Mouse (Mus musculus) liver, embryonic 13.5 days (tissue): Measurements from ENCODE around the gene Cnnm1. TPM values are rescaled to one million over a fixed set of nuclear protein-coding genes. Genes with fewer than 3 reads are reported as not detected.

Experiments
- ATAC-seq: fragments of 200-750 bp; cut with Nextera tagmentation; 2 replicates; pipeline ENCODE4 v1.8.0; 2017; ENCODE audit warnings: low read depth, mild to moderate bottlenecking, moderate number of reproducible peaks, moderate library complexity
- DNase-seq: peaks from one replicate; pipeline ENCODE4 v3.0.0; 2022
- H3K27ac ChIP-seq: fragments of 300-500 bp; sonication (generic); 2 replicates; pipeline ENCODE4 v1.5.1; 2015; ENCODE audit warnings: moderate library complexity, mild to moderate bottlenecking, inconsistent platforms
- H3K27me3 ChIP-seq: fragments of 300-500 bp; sonication (generic); 2 replicates; pipeline ENCODE4 v1.6.1; 2015; ENCODE audit warnings: mild to moderate bottlenecking, inconsistent platforms
- H3K36me3 ChIP-seq: fragments of 300-500 bp; sonication (generic); 2 replicates; pipeline ENCODE4 v1.6.1; 2015; ENCODE audit warnings: mild to moderate bottlenecking, inconsistent platforms
- H3K4me1 ChIP-seq: fragments of 300-500 bp; sonication (generic); replicated peaks from 2 replicates; pipeline ENCODE4 v1.6.1; 2015; ENCODE audit warnings: inconsistent platforms
- H3K4me2 ChIP-seq: fragments of 300-500 bp; sonication (generic); 2 replicates; pipeline ENCODE4 v1.6.1; 2015; ENCODE audit warnings: inconsistent platforms, mild to moderate bottlenecking, moderate library complexity
- H3K4me3 ChIP-seq: fragments of 300-500 bp; sonication (generic); replicated peaks from 2 replicates; pipeline ENCODE4 v1.5.1; 2015; ENCODE audit warnings: mild to moderate bottlenecking, inconsistent platforms
- H3K9ac ChIP-seq: fragments of 300-500 bp; sonication (generic); 2 replicates; pipeline ENCODE4 v1.6.1; 2015; ENCODE audit warnings: mild to moderate bottlenecking, inconsistent platforms
- H3K9me3 ChIP-seq: fragments of 300-500 bp; sonication (generic); replicated peaks from 2 replicates; pipeline ENCODE4 v1.6.1; 2016; ENCODE audit warnings: inconsistent platforms
- WGBS: fragments of 180-500 bp; shearing (Covaris S2); methylation state at CpG from one replicate; pipeline ENCODE4 v1.1.7; 2015; ENCODE audit not compliant: insufficient replicate concordance; 5-methylcytosine and 5-hydroxymethylcytosine counted together
- polyA plus RNA-seq: library from polyadenylated mRNA; unstranded; fragments of >200 nt; fragmentation: Nextera tagmentation; extraction: Ambion mirVana; gene quantifications from 2 replicates; pipeline ENCODE4 v1.2.1, GENCODE M21; 2015

The Cnnm1 gene
- polyA plus RNA-seq, 1 experiment from 2014 or later: 0.37 TPM

- H3K4me2 ChIP-seq: no peak overlapping the region
- H3K4me1 ChIP-seq: peaks cover 19% of the 10 kb centered on the region
- no peak overlapping the region for H3K9ac ChIP-seq
- peaks cover 62% of the 10 kb centered on the region for H3K36me3 ChIP-seq
- no peak overlapping the region for H3K4me3 ChIP-seq
- H3K27ac ChIP-seq: no peak overlapping the region
- 73% methylated on average over 22 of the region's 22 CpGs for WGBS
- DNase-seq (no peak), ATAC-seq (no peak)
- no peaks in the 10 kb centered on the region for H3K27me3 ChIP-seq
- H3K9me3 ChIP-seq: no peaks in the 10 kb centered on the region
Measured at GRCm38 (mm10) chr19:43511621-43512620, 71.7 kb downstream of the Cnnm1 start.

GRCm38 (mm10) chr19:43513874-43514273, 73.6 kb downstream of the Cnnm1 start:
- Histone ChIP-seq H3K9ac (no peak overlapping the region), H3K36me3 (peaks cover 50% of the 10 kb centered on the region), H3K27me3 (no peaks in the 10 kb centered on the region), H3K27ac (0 out of 2 replicates have a peak overlapping the region, but pooled peaks have one; percentile 47), H3K9me3 (no peaks in the 10 kb centered on the region), H3K4me1 (peaks cover 23% of the 10 kb centered on the region), H3K4me3 (no peak overlapping the region), H3K4me2 (no peak overlapping the region)
- WGBS: 80% methylated on average over 8 of the region's 8 CpGs
- ATAC-seq (peak; percentile 66), DNase-seq (no peak)

GRCm38 (mm10) chr19:43515668-43516396, 75.6 kb downstream of the Cnnm1 start:
- Histone ChIP-seq H3K27ac (peak overlapping the region; percentile 43; the same call in 1 of the 2 replicates), H3K9ac (no peak overlapping the region), H3K4me1 (peaks cover 34% of the 10 kb centered on the region), H3K4me2 (no peak overlapping the region), H3K36me3 (peaks cover 37% of the 10 kb centered on the region), H3K27me3 (no peaks in the 10 kb centered on the region), H3K9me3 (no peaks in the 10 kb centered on the region), H3K4me3 (no peak overlapping the region)
- DNase-seq (no peak), ATAC-seq (no peak)
- WGBS: 77% methylated on average over 23 of the region's 23 CpGs

GRCm38 (mm10) chr19:43516397-43517035, 76.3 kb downstream of the Cnnm1 start:
- no peaks in the 10 kb centered on the region for H3K9me3 ChIP-seq
- no peak overlapping the region for H3K9ac ChIP-seq
- H3K4me2 ChIP-seq: no peak overlapping the region
- no peaks in the 10 kb centered on the region for H3K27me3 ChIP-seq
- peaks cover 41% of the 10 kb centered on the region for H3K4me1 ChIP-seq
- DNase-seq: no peak
- no peak overlapping the region for H3K4me3 ChIP-seq
- peaks cover 30% of the 10 kb centered on the region for H3K36me3 ChIP-seq
- no peak for ATAC-seq
- WGBS: 73% methylated on average over 14 of the region's 14 CpGs
- peak overlapping the region; percentile 43; the same call in 1 of the 2 replicates for H3K27ac ChIP-seq

GRCm38 (mm10) chr19:43517320-43517719, 77.1 kb downstream of the Cnnm1 start:
- no peak overlapping the region for H3K4me2 ChIP-seq
- H3K9me3 ChIP-seq: no peaks in the 10 kb centered on the region
- no peak overlapping the region for H3K27ac ChIP-seq
- 83% methylated on average over 6 of the region's 6 CpGs for WGBS
- H3K9ac ChIP-seq: no peak overlapping the region
- H3K36me3 ChIP-seq: peaks cover 24% of the 10 kb centered on the region
- H3K27me3 ChIP-seq: no peaks in the 10 kb centered on the region
- ATAC-seq (no peak), DNase-seq (no peak)
- no peak overlapping the region for H3K4me3 ChIP-seq
- peaks cover 49% of the 10 kb centered on the region for H3K4me1 ChIP-seq

- no peak overlapping the region for H3K4me2 ChIP-seq
- DNase-seq: no peak
- H3K36me3 ChIP-seq: peaks cover 22% of the 10 kb centered on the region
- H3K4me1 ChIP-seq: peaks cover 54% of the 10 kb centered on the region
- H3K27ac ChIP-seq: no peak overlapping the region
- ATAC-seq: no peak
- no peaks in the 10 kb centered on the region for H3K9me3 ChIP-seq
- 78% methylated on average over 7 of the region's 7 CpGs for WGBS
- H3K27me3 ChIP-seq: no peaks in the 10 kb centered on the region
- no peak overlapping the region for H3K9ac ChIP-seq
- H3K4me3 ChIP-seq: no peak overlapping the region
Measured at GRCm38 (mm10) chr19:43517808-43518207, 77.6 kb downstream of the Cnnm1 start.

- Histone ChIP-seq H3K4me2 (no peak overlapping the region), H3K4me1 (peaks cover 59% of the 10 kb centered on the region), H3K9me3 (no peaks in the 10 kb centered on the region), H3K9ac (no peak overlapping the region), H3K36me3 (peaks cover 22% of the 10 kb centered on the region), H3K27ac (no peak overlapping the region), H3K27me3 (no peaks in the 10 kb centered on the region), H3K4me3 (no peak overlapping the region)
- 79% methylated on average over 7 of the region's 7 CpGs for WGBS
- DNase-seq: no peak
- ATAC-seq: no peak
Measured at GRCm38 (mm10) chr19:43518261-43518660, 78.0 kb downstream of the Cnnm1 start.

GRCm38 (mm10) chr19:43519226-43519625, 79.0 kb downstream of the Cnnm1 start:
- DNase-seq: no peak
- H3K27ac ChIP-seq: no peak overlapping the region
- WGBS: 82% methylated on average over 10 of the region's 10 CpGs
- H3K4me1 ChIP-seq: peaks cover 66% of the 10 kb centered on the region
- H3K36me3 ChIP-seq: peaks cover 17% of the 10 kb centered on the region
- H3K4me2 ChIP-seq: no peak overlapping the region
- H3K9ac ChIP-seq: no peak overlapping the region
- no peaks in the 10 kb centered on the region for H3K27me3 ChIP-seq
- H3K9me3 ChIP-seq: no peaks in the 10 kb centered on the region
- H3K4me3 ChIP-seq: no peak overlapping the region
- no peak for ATAC-seq

GRCm38 (mm10) chr19:43520402-43520801, 80.2 kb downstream of the Cnnm1 start:
- Histone ChIP-seq H3K9me3 (no peaks in the 10 kb centered on the region), H3K4me2 (peak overlapping the region; percentile 42), H3K27me3 (no peaks in the 10 kb centered on the region), H3K36me3 (peaks cover 6% of the 10 kb centered on the region), H3K9ac (peak overlapping the region; percentile 50; the same call in 1 of the 2 replicates), H3K27ac (peak overlapping the region; percentile 23; the same call in 1 of the 2 replicates), H3K4me1 (peaks cover 69% of the 10 kb centered on the region), H3K4me3 (peak overlapping the region; percentile 16; the same call in 1 of the 2 replicates)
- ATAC-seq: no peak
- DNase-seq: no peak
- WGBS: 16% methylated on average over 9 of the region's 10 CpGs

GRCm38 (mm10) chr19:43521362-43521761, 81.1 kb downstream of the Cnnm1 start:
- Histone ChIP-seq H3K4me3 (no peak overlapping the region), H3K9me3 (no peaks in the 10 kb centered on the region), H3K36me3 (no peaks in the 10 kb centered on the region), H3K9ac (no peak overlapping the region), H3K4me1 (peaks cover 64% of the 10 kb centered on the region), H3K27me3 (no peaks in the 10 kb centered on the region; the same call in 1 of the 2 replicates), H3K27ac (no peak overlapping the region), H3K4me2 (peak overlapping the region; percentile 42; the same call in 1 of the 2 replicates)
- DNase-seq (no peak), ATAC-seq (no peak)
- WGBS: 73% methylated on average over 8 of the region's 8 CpGs

GRCm38 (mm10) chr19:43521996-43522395, 81.8 kb downstream of the Cnnm1 start:
- ATAC-seq: no peak
- no peak for DNase-seq
- no peaks in the 10 kb centered on the region for H3K9me3 ChIP-seq
- no peak overlapping the region for H3K4me3 ChIP-seq
- no peak overlapping the region for H3K27ac ChIP-seq
- H3K4me2 ChIP-seq: 0 out of 2 replicates have a peak overlapping the region, but pooled peaks have one; percentile 94
- H3K4me1 ChIP-seq: peaks cover 58% of the 10 kb centered on the region
- 76% methylated on average over 9 of the region's 9 CpGs for WGBS
- H3K27me3 ChIP-seq: no peaks in the 10 kb centered on the region; the same call in 1 of the 2 replicates
- H3K9ac ChIP-seq: no peak overlapping the region
- H3K36me3 ChIP-seq: no peaks in the 10 kb centered on the region
